Mouse (Mus musculus): ENCODE results near the gene Auts2.

Auts2 gene

GRCm38 (mm10) chr5:132380261-132380660 is 162.9 kb downstream of the Auts2 start:
- DNase-seq: no peak

- no peak for DNase-seq
Measured at GRCm38 (mm10) chr5:132378977-132379376, 164.2 kb downstream of the Auts2 start.

GRCm38 (mm10) chr5:132375130-132375529 is 168.0 kb downstream of the Auts2 start:
- DNase-seq: no peak

DNA sequence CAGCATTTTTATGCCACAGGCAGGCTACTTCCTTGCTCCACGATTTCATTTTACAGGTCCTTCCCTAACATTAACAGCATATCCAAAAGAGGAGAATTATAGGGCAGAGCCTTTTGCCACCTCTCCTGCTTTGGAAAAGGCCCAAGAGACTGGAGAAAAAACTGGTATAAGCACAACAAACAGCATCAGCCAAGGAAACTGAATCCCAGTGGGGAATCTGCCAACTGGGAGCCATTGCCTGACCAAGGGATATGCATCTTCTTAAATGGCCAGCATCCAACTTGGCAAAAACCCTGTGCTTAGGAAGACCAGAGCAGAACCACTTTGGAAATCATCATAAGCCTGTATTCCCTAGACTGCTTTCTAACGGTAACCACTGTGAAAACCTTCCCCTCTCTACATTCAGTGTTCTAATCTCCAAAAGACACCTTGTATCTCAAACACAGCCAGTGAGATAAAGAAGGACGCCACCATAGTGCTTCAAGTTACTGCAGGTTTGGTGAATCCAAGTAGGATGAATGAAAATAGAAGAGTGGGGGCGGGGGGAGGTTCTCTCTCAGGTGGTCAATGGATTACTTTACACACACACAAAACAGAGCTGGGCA is 169.6 kb downstream of the Auts2 start:
- no peak for DNase-seq

GRCm38 (mm10) chr5:132372605-132373004 is 170.5 kb downstream of the Auts2 start:
- DNase-seq: no peak

GRCm38 (mm10) chr5:132368678-132369088 is 174.5 kb downstream of the Auts2 start:
- no peak for DNase-seq

GRCm38 (mm10) chr5:132361276-132361675 is 181.9 kb downstream of the Auts2 start:
- DNase-seq: no peak

DNA sequence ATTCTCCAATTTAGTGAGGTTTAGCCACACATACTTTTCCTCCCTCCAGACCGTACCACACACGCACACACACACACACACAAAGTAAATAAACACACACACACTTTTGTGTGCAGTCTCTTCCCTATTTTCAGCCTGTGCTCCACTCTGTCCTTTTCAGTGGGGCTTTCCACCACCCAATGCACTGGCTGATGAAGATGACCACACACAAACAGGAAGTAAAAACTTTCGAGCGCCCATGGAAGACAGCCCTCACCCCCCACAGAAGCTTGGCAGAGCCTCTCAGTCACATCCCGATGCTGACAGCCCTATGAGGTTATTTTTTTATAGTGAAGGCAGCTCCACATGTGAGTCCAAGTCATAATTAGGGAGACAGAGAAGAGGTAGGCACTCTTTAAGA is 185.4 kb downstream of the Auts2 start:
- DNase-seq: no peak

DNA sequence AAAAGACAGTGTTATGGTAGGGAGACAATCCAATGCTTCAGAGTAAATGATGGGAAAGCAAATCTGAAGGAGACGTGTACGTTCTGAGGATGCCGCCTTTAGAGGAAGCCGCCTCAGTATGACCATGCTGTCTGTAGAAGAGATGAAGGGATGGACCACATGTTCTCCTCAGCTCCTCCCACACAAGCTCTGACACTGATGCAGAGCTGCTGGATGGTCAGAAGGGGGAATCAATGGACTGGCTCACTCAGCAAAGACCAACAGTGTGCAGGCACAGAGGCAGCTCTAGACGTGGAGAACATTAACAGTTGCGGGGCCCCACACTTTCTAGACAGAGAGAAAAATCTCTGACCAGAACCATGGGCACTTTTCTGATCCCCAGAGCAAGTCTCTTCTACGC is 187.2 kb downstream of the Auts2 start:
- DNase-seq: no peak

DNA sequence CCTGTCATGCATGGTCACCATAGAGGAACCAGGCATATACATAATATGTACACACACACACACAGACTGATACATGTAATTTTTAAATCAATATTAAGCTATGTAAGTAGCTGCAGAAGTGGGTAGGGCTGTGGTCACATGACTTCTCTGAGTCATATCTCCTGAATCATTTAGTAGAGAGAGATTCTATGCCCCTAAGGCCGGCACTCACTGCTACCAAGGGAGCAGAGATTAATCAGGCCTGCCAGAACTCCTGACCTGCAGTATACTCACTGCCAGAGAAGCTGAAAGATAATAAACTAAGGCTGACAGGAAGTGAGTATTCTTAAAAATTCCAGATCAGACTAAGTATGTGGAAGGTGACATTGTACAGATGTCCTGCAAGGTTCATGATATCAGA is 190.7 kb downstream of the Auts2 start:
- no peak for DNase-seq

- DNase-seq: no peak
Measured at GRCm38 (mm10) chr5:132351139-132351538, 192.0 kb downstream of the Auts2 start.

- no peak for DNase-seq
Measured at GRCm38 (mm10) chr5:132341315-132341714, 201.8 kb downstream of the Auts2 start.

GRCm38 (mm10) chr5:132337677-132338076 is 205.5 kb downstream of the Auts2 start:
- no peak for DNase-seq

- DNase-seq: no peak
Measured at GRCm38 (mm10) chr5:132335719-132336118, 207.4 kb downstream of the Auts2 start.

- DNase-seq: no peak
Measured at GRCm38 (mm10) chr5:132334796-132335195, 208.3 kb downstream of the Auts2 start.

GRCm38 (mm10) chr5:132333744-132334143 is 209.4 kb downstream of the Auts2 start:
- DNase-seq: no peak

GRCm38 (mm10) chr5:132332521-132332920 is 210.6 kb downstream of the Auts2 start:
- DNase-seq: no peak

DNA sequence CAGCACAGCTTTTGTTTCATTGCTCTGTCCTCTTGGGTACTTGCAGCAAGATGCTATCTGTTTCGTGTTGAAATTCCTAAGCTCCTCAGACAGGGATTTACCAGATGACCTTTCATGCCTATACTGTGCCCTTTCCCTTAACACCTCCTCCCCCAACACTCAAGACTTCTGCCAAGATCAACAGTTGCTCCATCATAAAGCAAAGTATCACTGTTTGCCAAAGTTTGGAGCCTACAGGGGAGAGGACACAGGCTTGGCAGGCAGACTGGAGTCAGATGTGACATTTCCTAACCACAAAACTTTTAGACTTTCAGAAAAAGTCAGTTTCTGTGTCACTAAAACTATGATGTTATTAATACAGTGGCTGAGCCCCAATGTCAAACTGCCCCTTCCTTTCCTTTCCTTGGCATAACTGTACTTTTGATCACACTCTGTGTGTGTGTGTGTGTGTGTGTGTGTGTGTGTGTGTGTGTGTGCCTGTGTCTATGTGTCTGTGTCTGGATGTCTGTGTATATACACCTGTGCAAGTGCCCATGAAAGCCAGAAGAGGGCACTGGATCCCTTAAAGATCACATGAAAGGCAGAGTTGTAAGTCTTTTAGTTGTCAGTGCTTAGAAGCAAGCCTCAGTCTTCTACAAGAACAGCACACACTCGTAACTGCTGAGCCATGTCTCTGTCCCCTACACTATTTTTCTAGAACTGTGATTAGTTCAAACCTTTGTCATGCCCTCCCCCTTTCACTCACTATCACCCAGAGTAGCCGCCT is 213.8 kb downstream of the Auts2 start:
- DNase-seq: no peak

GRCm38 (mm10) chr5:132324246-132324883 is 218.8 kb downstream of the Auts2 start:
- DNase-seq: no peak

GRCm38 (mm10) chr5:132323608-132324007 is 219.5 kb downstream of the Auts2 start:
- no peak for DNase-seq

DNA sequence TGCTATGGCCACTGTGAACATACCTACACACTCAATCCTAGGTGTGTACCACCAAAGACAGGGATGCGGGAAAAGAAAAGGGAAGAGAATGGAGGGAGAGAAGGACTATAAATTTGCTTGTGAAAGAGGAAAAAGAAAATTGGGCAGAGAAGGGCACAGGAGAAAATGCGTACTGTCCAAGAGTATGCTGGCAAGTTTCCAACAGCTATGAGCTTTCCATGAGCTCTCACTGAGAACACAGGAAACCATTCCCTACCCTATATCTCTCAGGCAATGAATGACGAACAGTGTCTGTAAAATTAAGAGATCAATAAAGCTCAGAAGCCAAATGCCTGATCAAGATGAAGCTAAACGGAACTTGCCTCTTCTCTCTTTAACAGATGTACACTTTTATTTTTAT is 220.2 kb downstream of the Auts2 start:
- no peak for DNase-seq

GRCm38 (mm10) chr5:132318026-132318765 is 224.9 kb downstream of the Auts2 start:
- DNase-seq: no peak

DNA sequence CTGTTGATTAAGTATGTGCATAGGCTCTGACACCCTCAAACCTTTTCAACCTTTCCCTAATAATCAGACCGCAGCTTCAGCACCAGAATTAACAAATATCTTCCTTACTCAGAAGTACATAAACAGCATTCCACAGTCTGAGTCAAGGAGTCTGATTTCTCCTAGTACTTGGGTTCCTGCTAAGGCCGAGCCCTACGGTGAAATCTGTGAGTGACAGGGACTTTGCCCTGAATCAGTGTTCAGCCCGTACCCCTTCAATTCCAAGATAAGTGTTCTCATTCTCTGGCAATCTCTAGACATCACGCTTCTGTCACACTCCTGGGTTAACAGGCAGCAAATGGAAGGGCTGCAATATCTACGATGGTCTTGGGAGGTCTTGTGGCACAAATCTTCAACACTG is 226.2 kb downstream of the Auts2 start:
- DNase-seq: no peak

Measured in thymus, postnatal 4 days (tissue).